ENCODE assay signal across 20 mouse cellular contexts in the genomic region with DNA sequence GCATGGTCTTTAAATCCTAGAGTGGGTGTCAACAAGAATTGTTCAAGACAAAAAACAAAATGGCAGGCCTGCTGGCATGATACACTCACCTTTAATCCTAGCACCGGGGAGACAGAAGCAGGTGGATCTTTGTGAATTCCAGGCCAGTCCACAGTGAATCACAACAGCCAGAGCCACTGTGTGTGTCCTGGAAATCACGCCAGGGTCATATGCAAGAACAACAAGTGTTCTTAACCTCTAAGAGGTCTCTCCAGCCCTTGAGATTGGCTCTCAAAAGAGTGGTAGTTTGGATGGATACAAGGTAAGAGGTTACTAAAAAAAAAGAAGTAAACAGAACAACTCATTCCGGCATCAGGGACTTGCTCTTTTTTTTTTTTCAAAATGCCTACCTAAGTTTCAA. TPM values are rescaled to one million over a fixed set of nuclear protein-coding genes. Genes with fewer than 3 reads are reported as not detected.
"Had no signal": no experiment of that assay in that cellular context is flagged by ENCODE, and none has a peak within 500 bp of the region (broad histone marks: within the 10 kb centered on the region; RNA-seq: fewer than 3 reads in every experiment).

No protein-coding gene starts in this region.

- H3K27ac ChIP-seq: liver, embryonic 13.5 days; liver, embryonic 15.5 days; lung, embryonic 15.5 days; macrophage; midbrain, embryonic 13.5 days; midbrain, embryonic 15.5 days; neural tube, embryonic 12.5 days; stomach, embryonic 15.5 days; stomach, postnatal 0 days had no signal

- H3K9me3 ChIP-seq: liver, embryonic 13.5 days; liver, embryonic 15.5 days; lung, embryonic 15.5 days; midbrain, embryonic 13.5 days; midbrain, embryonic 15.5 days; neural tube, embryonic 12.5 days; stomach, embryonic 15.5 days had no signal

- DNase-seq: liver; liver, embryonic 13.5 days; liver, postnatal 0 days; right cerebral cortex, postnatal 14 days; thymus, adult 2 months; thymus, postnatal 25 days; thymus, postnatal 4 days had no signal

- H3K36me3 ChIP-seq: liver, embryonic 13.5 days; liver, embryonic 15.5 days; lung, embryonic 15.5 days; midbrain, embryonic 13.5 days; midbrain, embryonic 15.5 days; neural tube, embryonic 12.5 days; stomach, embryonic 15.5 days had no signal

- H3K4me3 ChIP-seq: liver, embryonic 13.5 days; liver, embryonic 15.5 days; lung, embryonic 15.5 days; megakaryocyte, embryonic 14.5 days; midbrain, embryonic 13.5 days; midbrain, embryonic 15.5 days; neural tube, embryonic 12.5 days; stomach, embryonic 15.5 days had no signal

- ATAC-seq: liver, postnatal 0 days; midbrain, embryonic 13.5 days; midbrain, embryonic 15.5 days had no signal

- H3K27me3 ChIP-seq: liver, embryonic 13.5 days; liver, embryonic 15.5 days; lung, embryonic 15.5 days; megakaryocyte, embryonic 14.5 days; midbrain, embryonic 13.5 days; midbrain, embryonic 15.5 days; neural tube, embryonic 12.5 days; stomach, embryonic 15.5 days had no signal

- H3K4me2 ChIP-seq: liver, embryonic 11.5 days; liver, embryonic 13.5 days; liver, embryonic 15.5 days; lung, embryonic 15.5 days; midbrain, embryonic 13.5 days; midbrain, embryonic 15.5 days; neural tube, embryonic 12.5 days; stomach, embryonic 15.5 days had no signal

- H3K9ac ChIP-seq: liver, embryonic 13.5 days; liver, embryonic 15.5 days; liver, postnatal 0 days; lung, embryonic 15.5 days; midbrain, embryonic 13.5 days; midbrain, embryonic 15.5 days; neural tube, embryonic 12.5 days; stomach, embryonic 15.5 days had no signal

- H3K4me1 ChIP-seq: liver, embryonic 13.5 days; liver, embryonic 15.5 days; lung, embryonic 15.5 days; midbrain, embryonic 13.5 days; midbrain, embryonic 15.5 days; neural tube, embryonic 12.5 days; stomach, embryonic 15.5 days had no signal

RNA-seq across cellular contexts. Expression of gene 1700016H13Rik, which starts 8.5 kb away (rescaled TPM):
- polyA plus RNA-seq: liver, embryonic 15.5 days; liver, postnatal 0 days; macrophage; neural tube, embryonic 14.5 days; spleen, adult 2 months had no signal

RNA-seq across cellular contexts. Expression of gene Slc10a6, which starts 18.1 kb away (rescaled TPM):
- polyA plus RNA-seq: liver, embryonic 13.5 days; liver, embryonic 15.5 days; midbrain, postnatal 0 days had no signal
